ENCODE assay signal across 29 mouse cellular contexts in the genomic region with DNA sequence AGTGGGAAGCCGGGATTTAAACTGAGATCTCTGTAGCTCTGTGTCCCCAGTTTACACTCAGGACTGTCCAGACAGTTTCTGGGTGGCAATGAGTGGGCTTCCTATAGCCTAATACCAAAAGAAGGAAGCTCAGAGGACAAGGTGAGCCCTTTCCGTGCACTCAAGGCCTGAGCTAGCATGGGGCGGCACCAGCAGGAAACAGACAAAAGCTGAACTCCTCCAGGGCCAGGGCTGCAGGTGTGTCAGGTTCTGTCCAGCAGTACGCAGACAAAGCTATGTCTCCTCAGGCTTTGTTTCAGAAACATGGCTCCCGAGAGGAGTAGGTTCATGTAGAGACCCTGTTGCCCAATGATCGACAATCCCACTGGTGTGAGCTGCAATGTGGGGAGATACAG. TPM values are rescaled to one million over a fixed set of nuclear protein-coding genes. Genes with fewer than 3 reads are reported as not detected.
DNase-seq lines count a peak whose midpoint lies in the region; ATAC-seq and TF ChIP-seq lines count a peak whose summit lies in the region.
"Had no signal": no experiment of that assay in that cellular context is flagged by ENCODE, and none has a peak within 500 bp of the region (broad histone marks: within the 10 kb centered on the region; RNA-seq: fewer than 3 reads in every experiment).

No protein-coding gene starts in this region.

- TF ChIP-seq CTCF in E14TG2a.4 (conservative IDR thresholded peaks at IDR 0.05; ENCODE audit: low read length) (no peak), ES-Bruce4 (IDR thresholded peaks at IDR 0.05; ENCODE audit: low read depth, low read length) (no peak)

- 0 out of 2 replicates have a peak overlapping the region, but pooled peaks have one; percentile 22 for H3K9ac ChIP-seq in heart, embryonic 12.5 days
- H3K9ac ChIP-seq in ES-Bruce4 (ENCODE audit: low read depth, poor library complexity, severe bottlenecking): 0 out of 2 replicates have a peak overlapping the region, but pooled peaks have one; percentile 11
- H3K9ac ChIP-seq: embryonic facial prominence, embryonic 12.5 days; embryonic facial prominence, embryonic 15.5 days; forebrain, embryonic 12.5 days; forebrain, embryonic 15.5 days; heart, embryonic 13.5 days; hindbrain, embryonic 14.5 days had no signal

- H3K4me1 ChIP-seq in heart, embryonic 12.5 days (replicated peaks): peaks cover 26% of the 10 kb centered on the region
- H3K4me1 ChIP-seq in E14TG2a.4 (replicated peaks; ENCODE audit: low read depth, low read length) (peaks cover 100% of the 10 kb centered on the region), ES-Bruce4 (ENCODE audit: control insufficient read depth, insufficient read depth, low read length) (peaks cover 26% of the 10 kb centered on the region)
- H3K4me1 ChIP-seq: forebrain, embryonic 15.5 days had no signal

- no peak for TF ChIP-seq POLR2A in ES-Bruce4 (IDR thresholded peaks at IDR 0.05; ENCODE audit: insufficient read depth, low read length)

- no peak for DNase-seq in heart, adult 9 months (ENCODE audit: low spot score in 2 of 2)
- peak; percentile 57 for DNase-seq in ZHBTc4 (ENCODE audit: low read depth, low spot score)
- DNase-seq in lung, postnatal 10 days: no peak
- no peak for DNase-seq in cerebellum, postnatal 10 days
- DNase-seq: adrenal gland, adult 8-10 months; adrenal gland, postnatal 25 days; cerebellum, adult 11-12 months; cerebellum, adult 8-10 months; cerebellum, postnatal 14 days; gastrocnemius, postnatal 10 days; gastrocnemius, postnatal 36 days; heart, adult 2 months; heart, postnatal 14 days; kidney, adult 18-20 months had no signal

- H3K9me3 ChIP-seq in heart, embryonic 12.5 days (replicated peaks): peaks cover 7% of the 10 kb centered on the region
- H3K9me3 ChIP-seq in E14TG2a.4 (ENCODE audit: low read length): no peaks in the 10 kb centered on the region
- H3K9me3 ChIP-seq in ES-Bruce4 (replicated peaks; ENCODE audit: control insufficient read depth, insufficient read depth, low read length, poor library complexity, severe bottlenecking): no peaks in the 10 kb centered on the region
- H3K9me3 ChIP-seq: embryonic facial prominence, embryonic 15.5 days; forebrain, embryonic 12.5 days; forebrain, embryonic 15.5 days had no signal

- 0 out of 2 replicates have a peak, but pooled peaks cover 3% of the 10 kb centered on the region for H3K27me3 ChIP-seq in heart, embryonic 12.5 days (replicated peaks)
- H3K27me3 ChIP-seq in E14TG2a.4 (ENCODE audit: insufficient read depth, low read length) (no peaks in the 10 kb centered on the region), ES-Bruce4 (ENCODE audit: control insufficient read depth, insufficient read depth, low read length, poor library complexity, severe bottlenecking) (no peaks in the 10 kb centered on the region)
- H3K27me3 ChIP-seq: embryonic facial prominence, embryonic 12.5 days; embryonic facial prominence, embryonic 15.5 days; forebrain, embryonic 12.5 days; forebrain, embryonic 15.5 days; heart, embryonic 13.5 days; Patski had no signal

- peak; percentile 95 for TF ChIP-seq EP300 in ES-Bruce4 (IDR thresholded peaks at IDR 0.05; ENCODE audit: insufficient read depth, low read depth, low read length)

- H3K4me2 ChIP-seq in heart, embryonic 12.5 days: no peak overlapping the region
- H3K4me2 ChIP-seq: embryonic facial prominence, embryonic 12.5 days; embryonic facial prominence, embryonic 15.5 days; forebrain, embryonic 12.5 days; forebrain, embryonic 15.5 days; heart, embryonic 13.5 days; hindbrain, embryonic 14.5 days had no signal

- H3K36me3 ChIP-seq in heart, embryonic 12.5 days: no peaks in the 10 kb centered on the region
- H3K36me3 ChIP-seq in E14TG2a.4 (ENCODE audit: insufficient read depth, low read length) (peaks cover 18% of the 10 kb centered on the region), ES-Bruce4 (ENCODE audit: control insufficient read depth, insufficient read depth, low read length, poor library complexity, severe bottlenecking) (no peaks in the 10 kb centered on the region)
- H3K36me3 ChIP-seq: embryonic facial prominence, embryonic 12.5 days; embryonic facial prominence, embryonic 15.5 days; forebrain, embryonic 12.5 days; forebrain, embryonic 15.5 days; G1E; heart, embryonic 13.5 days had no signal

- no peak overlapping the region for H3K4me3 ChIP-seq in heart, embryonic 12.5 days
- H3K4me3 ChIP-seq in E14TG2a.4 (replicated peaks; ENCODE audit: low read length): peak overlapping the region; percentile 60
- H3K4me3 ChIP-seq in ES-Bruce4 (ENCODE audit: low read depth, low read length): no peak overlapping the region
- H3K4me3 ChIP-seq: embryonic facial prominence, embryonic 12.5 days; embryonic facial prominence, embryonic 15.5 days; forebrain, embryonic 12.5 days; forebrain, embryonic 15.5 days; heart, adult 2 months; heart, embryonic 13.5 days had no signal

- H3K27ac ChIP-seq in heart, embryonic 12.5 days (ENCODE audit: poor library complexity, severe bottlenecking): no peak overlapping the region
- H3K27ac ChIP-seq in ES-Bruce4 (ENCODE audit: insufficient read depth, low read length): peak overlapping the region; percentile 88
- H3K27ac ChIP-seq: embryonic facial prominence, embryonic 12.5 days; embryonic facial prominence, embryonic 15.5 days; forebrain, embryonic 12.5 days; forebrain, embryonic 15.5 days; heart, adult 2 months; heart, embryonic 13.5 days; hindbrain, embryonic 14.5 days; hindbrain, postnatal 0 days had no signal

- WGBS in heart, embryonic 12.5 days: 79% methylated on average over 6 of the region's 6 CpGs

- no peak for ATAC-seq in heart, embryonic 12.5 days (ENCODE audit: insufficient number of reproducible peaks, low FRiP score)
- no peak for ATAC-seq in CD4-positive, CD25-positive, alpha-beta regulatory T cell, adult 4 months
- ATAC-seq: forebrain, embryonic 15.5 days; hindbrain, postnatal 0 days; inflammation-experienced regulatory T-cells, adult 6 months; intestine, embryonic 16.5 days had no signal

RNA-seq across cellular contexts. Expression of a gene that starts 35.9 kb away (rescaled TPM):
- 1.1 and 1.2 TPM in 2 replicates for polyA plus RNA-seq in heart, embryonic 12.5 days (2016; fragmentation: Nextera tagmentation; extraction: Ambion mirVana)
- 3.7 and 4.2 TPM in 2 replicates for polyA plus RNA-seq in ES-Bruce4 (2011; ENCODE audit: insufficient read depth, insufficient read length, low read depth, missing spikeins)
- under 1 TPM in 1 of 2 experiments, not detected in 1; 0.11 TPM for polyA plus RNA-seq in CD4-positive, CD25-positive, alpha-beta regulatory T cell, adult 4 months (2017; shearing (Covaris generic))
- polyA plus RNA-seq: G1E; inflammation-experienced regulatory T-cells, adult 6 months had no signal
